Mouse (Mus musculus) heart, postnatal 10 days (tissue): ENCODE measurements around the gene Gp9. TPM values are rescaled to one million over a fixed set of nuclear protein-coding genes. Genes with fewer than 3 reads are reported as not detected.

ENCODE experiments used
- DNase-seq, 2 experiments: peaks; one replicate each; pipeline ENCODE4 v3.0.0; 2021
- intact Hi-C: fragments of 180-260 bp; cut with DNase I; formaldehyde crosslinking; loops from one replicate; pipeline ENCODE4 v1.15.1; 2025
- total RNA-seq, 2 experiments: library from RNA; stranded (reverse); gene quantifications; 2 replicates each; pipeline ENCODE4 v1.2.3; 2021

Gp9 gene
- total RNA-seq, 2 experiments from 2014 or later: 0.72 to 1.3 TPM

GRCm38 (mm10) chr6:87806028-87806427 lies 28.2 kb downstream of the Gp9 start:
- DNase-seq: no peak
- intact Hi-C loops: no loop called here

- intact Hi-C loops: no loop called here
- DNase-seq: no peak
These were observed 29.0 kb downstream of the Gp9 start for GRCm38 (mm10) chr6:87806857-87807256.

GRCm38 (mm10) chr6:87807735-87808440 lies 30.0 kb downstream of the Gp9 start:
- DNase-seq: no peak
- intact Hi-C loops: no loop called here

GRCm38 (mm10) chr6:87808521-87808920 lies 30.6 kb downstream of the Gp9 start:
- intact Hi-C loops: no loop called here
- DNase-seq: no peak

GRCm38 (mm10) chr6:87809144-87809543 lies 31.3 kb downstream of the Gp9 start:
- intact Hi-C loops: no loop called here

GRCm38 (mm10) chr6:87809651-87810161 lies 31.8 kb downstream of the Gp9 start:
- no peak for DNase-seq
- intact Hi-C loops: loop anchor here (5.0 kb wide), 1 partner anchor 47 kb away; no protein-coding TSS in a partner anchor

More at GRCm38 (mm10) chr6:87809144-87809543, 31.3 kb downstream of the Gp9 start:
- DNase-seq: no peak

GRCm38 (mm10) chr6:87810311-87810710 lies 32.4 kb downstream of the Gp9 start:
- no peak for DNase-seq
- intact Hi-C loops: loop anchor here (5.0 kb wide), 1 partner anchor 48 kb away; no protein-coding TSS in a partner anchor

- DNase-seq: peak; percentile 78 to 81
- intact Hi-C loops: loop anchor here (5.0 kb wide), 1 partner anchor 49 kb away; no protein-coding TSS in a partner anchor
These were observed 33.1 kb downstream of the Gp9 start for GRCm38 (mm10) chr6:87810713-87811669.

GRCm38 (mm10) chr6:87811675-87812338 lies 33.9 kb downstream of the Gp9 start, which contains the start of gene Rab43:
TSS of gene Rab43 (minus strand) at chr6:87812164.
- intact Hi-C loops: loop anchor here (2.0 to 5.0 kb wide), 2 partner anchors 25 to 50 kb away; no protein-coding TSS in a partner anchor
- DNase-seq: peak; percentile 94 to 96

- DNase-seq: no peak
- intact Hi-C loops: loop anchor here (2.0 to 5.0 kb wide), 2 partner anchors 24 to 50 kb away; no protein-coding TSS in a partner anchor
These were observed 34.8 kb downstream of the Gp9 start for GRCm38 (mm10) chr6:87812656-87813055.

- DNase-seq: no peak
- intact Hi-C loops: loop anchor here (5.0 kb wide), 1 partner anchor 52 kb away; no protein-coding TSS in a partner anchor
These were observed 36.6 kb downstream of the Gp9 start for GRCm38 (mm10) chr6:87814486-87814885.

- intact Hi-C loops: no loop called here
- no peak for DNase-seq
These were observed 42.5 kb downstream of the Gp9 start for GRCm38 (mm10) chr6:87820366-87820765.

Other genes starting within 250 kb of the Gp9 start
- gene Arhgap25, start 244.8 kb upstream of the Gp9 start, total RNA-seq: 1 to 10 TPM; 5.2 to 6.5 TPM
- 1 to 10 TPM in 1 of 2 experiments, under 1 TPM in 1; 0.97 to 1.2 TPM for gene Prokr1, start 187.3 kb upstream of the Gp9 start, total RNA-seq
- 1 to 10 TPM; 2.3 to 3.4 TPM for gene Aplf, start 105.9 kb upstream of the Gp9 start, total RNA-seq
- 1 to 10 TPM; 2.8 to 3.0 TPM for gene Efcc1, start 47.2 kb upstream of the Gp9 start, total RNA-seq
- gene Rab43, start 34.1 kb downstream of the Gp9 start, total RNA-seq: 10 to 100 TPM; 16.9 to 26.4 TPM
- gene Gm45140, start 57.7 kb downstream of the Gp9 start, total RNA-seq: 1 to 10 TPM; 1.6 to 2.9 TPM
- 10 to 100 TPM; 22.2 to 26.2 TPM for gene Isy1, start 60.7 kb downstream of the Gp9 start, total RNA-seq
- gene Cnbp, start 73.0 kb downstream of the Gp9 start, total RNA-seq: 100 to 1,000 TPM; 308 to 311 TPM
- gene Copg1, start 109.7 kb downstream of the Gp9 start, total RNA-seq: 10 to 100 TPM; 65.8 to 72.8 TPM
- 10 to 100 TPM; 13.8 to 13.9 TPM for gene Hmces, start 135.9 kb downstream of the Gp9 start, total RNA-seq
- gene H1fx, start 203.6 kb downstream of the Gp9 start, total RNA-seq: 10 to 100 TPM; 16.7 to 23.0 TPM